Mouse (Mus musculus) stomach, postnatal 0 days (tissue): ENCODE measurements around the gene Nsd2.

Experiments
- CTCF ChIP-seq: IDR thresholded peaks from 2 replicates; pipeline ENCODE4 v1.5.1; 2016; ENCODE audit warnings: antibody characterized with exemption, low read depth, mild to moderate bottlenecking, moderate library complexity
- EP300 ChIP-seq: optimal IDR thresholded peaks from 2 replicates; pipeline ENCODE3; 2016; ENCODE audit warnings: antibody characterized with exemption

- TF ChIP-seq CTCF (no peak), EP300 (no peak)
Measured at GRCm38 (mm10) chr5:33828107-33828506, 7.6 kb downstream of the Nsd2 start.
